Mouse (Mus musculus): ENCODE data around the gene Fli1.

DNA sequence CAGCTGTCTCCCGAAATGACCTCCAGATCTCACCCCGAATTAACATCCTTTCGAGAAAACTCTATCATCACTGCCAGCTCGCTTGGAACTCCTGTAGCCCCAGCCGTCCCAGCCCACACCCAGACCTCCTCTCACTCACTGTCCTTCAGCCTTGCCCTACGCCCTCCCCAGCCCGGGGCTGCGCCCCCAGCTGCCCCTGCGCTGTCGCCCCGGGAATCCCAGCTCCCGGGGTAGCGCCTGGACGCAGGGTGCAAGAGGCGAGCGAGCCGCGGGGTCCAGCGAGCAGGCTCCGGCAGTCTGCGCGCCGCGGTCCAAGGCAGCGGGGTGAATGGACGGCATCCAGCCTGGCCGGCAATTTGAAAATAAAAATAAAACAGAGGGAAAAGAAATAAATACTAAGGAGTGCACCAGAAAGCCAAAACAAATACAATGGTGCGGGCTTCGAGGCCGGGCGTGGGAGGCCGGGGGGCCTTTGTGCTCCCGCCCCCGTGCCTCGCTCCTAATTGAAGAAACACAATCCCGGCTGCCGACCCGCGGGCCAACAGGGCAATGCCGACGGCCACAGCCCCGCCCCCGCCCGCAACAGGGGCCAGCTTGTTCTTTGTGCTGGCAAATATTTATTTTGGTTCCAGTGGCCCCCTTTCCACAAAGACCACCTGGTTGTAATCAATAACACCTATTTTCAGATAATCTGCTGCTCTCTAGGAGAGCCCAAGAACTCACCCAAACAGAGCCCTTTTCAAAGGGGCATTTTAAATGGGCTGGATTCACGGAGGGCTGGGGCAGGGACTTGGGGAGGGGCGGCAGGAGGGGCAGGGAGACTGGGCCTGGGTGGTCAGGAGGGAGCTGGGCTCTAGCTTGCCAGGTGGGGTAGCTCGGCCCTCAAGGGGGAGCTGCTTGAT, 133.3 kb downstream of the Fli1 start:
- TF ChIP-seq CTCF (IDR thresholded peaks at IDR 0.05; ENCODE audit: low read depth) (no peak), EP300 (IDR thresholded peaks at IDR 0.05; ENCODE audit: low read depth) (no peak)
